Mouse (Mus musculus) kidney, postnatal 0 days (tissue): Measurements from ENCODE around the gene Sub1. TPM values are rescaled to one million over a fixed set of nuclear protein-coding genes. Genes with fewer than 3 reads are reported as not detected.
A peak's percentile ranks its signal among the peaks of the same experiment; 100 is the strongest.

Experiments used
- ATAC-seq: fragments of 200-750 bp; cut with Nextera tagmentation; replicated peaks from 2 replicates; pipeline ENCODE4 v1.8.0; 2017; ENCODE audit warnings: low read depth, moderate number of reproducible peaks, moderate TSS enrichment, moderate library complexity; ENCODE audit not compliant: low FRiP score
- DNase-seq: peaks from one replicate; pipeline ENCODE4 v3.0.0-alpha.2; 2016; ENCODE audit warnings: low spot score
- H3K27ac ChIP-seq: fragments of 300-500 bp; sonication (generic); 2 replicates; pipeline ENCODE4 v1.5.1; 2014; ENCODE audit warnings: mild to moderate bottlenecking
- H3K27me3 ChIP-seq: fragments of 300-500 bp; sonication (generic); 2 replicates; pipeline ENCODE4 v1.6.1; 2014; ENCODE audit warnings: low read length, mixed read lengths; ENCODE audit not compliant: insufficient read depth
- H3K36me3 ChIP-seq: fragments of 300-500 bp; sonication (generic); 2 replicates; pipeline ENCODE4 v1.6.1; 2014; ENCODE audit warnings: low read length, mixed read lengths; ENCODE audit not compliant: insufficient read depth
- H3K4me1 ChIP-seq: fragments of 300-500 bp; sonication (generic); replicated peaks from 2 replicates; pipeline ENCODE4 v1.6.1; 2014; ENCODE audit warnings: antibody characterized with exemption, low read length, mixed read lengths; ENCODE audit not compliant: insufficient read depth
- H3K4me2 ChIP-seq: fragments of 300-500 bp; sonication (generic); 2 replicates; pipeline ENCODE4 v1.6.1; 2014; ENCODE audit warnings: mild to moderate bottlenecking, low read length, moderate library complexity, mixed read lengths
- H3K4me3 ChIP-seq: fragments of 300-500 bp; sonication (generic); replicated peaks from 2 replicates; pipeline ENCODE4 v1.5.1; 2014; ENCODE audit warnings: low read depth, low read length
- H3K9ac ChIP-seq: fragments of 300-500 bp; sonication (generic); 2 replicates; pipeline ENCODE4 v1.6.1; 2014; ENCODE audit warnings: low read depth, low read length
- H3K9me3 ChIP-seq: fragments of 300-500 bp; sonication (generic); replicated peaks from 2 replicates; pipeline ENCODE4 v1.6.1; 2016; ENCODE audit warnings: low read length, inconsistent platforms, mixed read lengths
- CTCF ChIP-seq: IDR thresholded peaks from 2 replicates; pipeline ENCODE4 v1.5.1; 2016; ENCODE audit warnings: antibody characterized with exemption, low read depth, mild to moderate bottlenecking, moderate library complexity
- WGBS: fragments of 180-500 bp; shearing (Covaris S2); extraction: QIAGEN DNeasy Blood & Tissue Kit; methylation state at CpG from one replicate; pipeline ENCODE4 v1.1.7; 2014; 5-methylcytosine and 5-hydroxymethylcytosine counted together
- polyA plus RNA-seq: library from polyadenylated mRNA; unstranded; fragments of >200 nt; fragmentation: Nextera tagmentation; extraction: Ambion mirVana; gene quantifications from 2 replicates; pipeline ENCODE4 v1.2.1, GENCODE M21; 2015

Gene Sub1
- polyA plus RNA-seq: 797 and 890 TPM in 2 replicates

- 91% methylated on average over 7 of the region's 7 CpGs for WGBS
- peak within 1 kb of the TSS; percentile 100 for H3K9ac ChIP-seq
- no peak for TF ChIP-seq CTCF
- ATAC-seq: no peak
- H3K27ac ChIP-seq: peak within 1 kb of the TSS; percentile 93
- H3K27me3 ChIP-seq: no peaks in the 10 kb centered on the region
- peak within 1 kb of the TSS; percentile 68 for H3K4me2 ChIP-seq
- no peaks in the 10 kb centered on the region for H3K9me3 ChIP-seq
- no peak for DNase-seq
- H3K36me3 ChIP-seq: peaks cover 4% of the 10 kb centered on the region; the same call in 1 of the 2 replicates
- H3K4me3 ChIP-seq: peak within 1 kb of the TSS; percentile 100
- H3K4me1 ChIP-seq: peaks cover 13% of the 10 kb centered on the region; the same call in 1 of the 2 replicates
Observed at GRCm38 (mm10) chr15:11996883-11997282, at the start of gene Sub1. Gene Sub1, minus strand, starts transcription at chr15:11996983.

GRCm38 (mm10) chr15:12040407-12040710 is 43.6 kb upstream of the Sub1 start:
- Histone ChIP-seq H3K36me3 (no peaks in the 10 kb centered on the region), H3K4me2 (no peak overlapping the region), H3K27me3 (no peaks in the 10 kb centered on the region), H3K9me3 (no peaks in the 10 kb centered on the region), H3K4me3 (no peak overlapping the region), H3K27ac (no peak overlapping the region), H3K4me1 (no peaks in the 10 kb centered on the region), H3K9ac (no peak overlapping the region)
- 54% methylated on average over 5 of the region's 5 CpGs for WGBS
- DNase-seq: no peak
- ATAC-seq: no peak
- TF ChIP-seq CTCF: no peak

- Histone ChIP-seq H3K4me1 (no peaks in the 10 kb centered on the region), H3K36me3 (no peaks in the 10 kb centered on the region), H3K4me2 (no peak overlapping the region), H3K9ac (no peak overlapping the region), H3K9me3 (no peaks in the 10 kb centered on the region), H3K27ac (no peak overlapping the region), H3K4me3 (no peak overlapping the region), H3K27me3 (no peaks in the 10 kb centered on the region)
- ATAC-seq (0 out of 2 replicates have a peak, but pooled peaks have one; percentile 40), DNase-seq (no peak)
- TF ChIP-seq CTCF: no peak
- 73% methylated on average over 15 of the region's 15 CpGs for WGBS
Observed at GRCm38 (mm10) chr15:12039671-12040406, 43.1 kb upstream of the Sub1 start.

GRCm38 (mm10) chr15:12039256-12039655 is 42.5 kb upstream of the Sub1 start:
- H3K4me3 ChIP-seq: no peak overlapping the region
- H3K9ac ChIP-seq: no peak overlapping the region
- H3K27me3 ChIP-seq: no peaks in the 10 kb centered on the region
- H3K27ac ChIP-seq: no peak overlapping the region
- no peak for TF ChIP-seq CTCF
- no peak overlapping the region for H3K4me2 ChIP-seq
- H3K9me3 ChIP-seq: no peaks in the 10 kb centered on the region
- ATAC-seq: no peak
- no peaks in the 10 kb centered on the region for H3K4me1 ChIP-seq
- H3K36me3 ChIP-seq: no peaks in the 10 kb centered on the region
- 73% methylated on average over 10 of the region's 10 CpGs for WGBS
- DNase-seq: no peak

- Histone ChIP-seq H3K27me3 (no peaks in the 10 kb centered on the region), H3K9me3 (no peaks in the 10 kb centered on the region), H3K4me3 (no peak overlapping the region), H3K9ac (no peak overlapping the region), H3K4me1 (no peaks in the 10 kb centered on the region), H3K27ac (no peak overlapping the region), H3K36me3 (no peaks in the 10 kb centered on the region), H3K4me2 (no peak overlapping the region)
- ATAC-seq: no peak
- 76% methylated on average over 10 of the region's 10 CpGs for WGBS
- no peak for DNase-seq
- no peak for TF ChIP-seq CTCF
Observed at GRCm38 (mm10) chr15:12037866-12038625, 41.3 kb upstream of the Sub1 start.

- Histone ChIP-seq H3K27me3 (no peaks in the 10 kb centered on the region), H3K4me2 (no peak overlapping the region), H3K4me1 (no peaks in the 10 kb centered on the region), H3K27ac (no peak overlapping the region), H3K36me3 (no peaks in the 10 kb centered on the region), H3K4me3 (no peak overlapping the region), H3K9ac (no peak overlapping the region), H3K9me3 (no peaks in the 10 kb centered on the region)
- ATAC-seq (no peak), DNase-seq (peak; percentile 22)
- peak; percentile 58 for TF ChIP-seq CTCF
- WGBS: 45% methylated on average over 7 of the region's 7 CpGs
Observed at GRCm38 (mm10) chr15:12037217-12037616, 40.4 kb upstream of the Sub1 start.
